1 mouse cellular context compared by ENCODE assay signal in genomic region chrX:134141986-134142385, GRCm38 (mm10).
TF ChIP-seq lines count a peak whose summit lies in the region.

No protein-coding gene starts in this region.

TF ChIP-seq in MEL, 35 proteins besides CTCF, POLR2A, EP300 and RAD21 (continued from another document):
- TF ChIP-seq ZMIZ1 (IDR thresholded peaks at IDR 0.05; ENCODE audit: low read depth, low read length), result no peak
- no peak for TF ChIP-seq POLR2AphosphoS5 (IDR thresholded peaks at IDR 0.05; ENCODE audit: borderline replicate concordance, low read depth, low read length)
- no peak; the same call in 1 of the 2 replicates for TF ChIP-seq MXI1 (IDR thresholded peaks at IDR 0.05; ENCODE audit: low read depth, low read length)
- peak; percentile 44; the same call in 1 of the 2 replicates for TF ChIP-seq BHLHE40 (IDR thresholded peaks at IDR 0.05; ENCODE audit: borderline replicate concordance, low read depth, low read length)
- TF ChIP-seq ZNF384 (IDR thresholded peaks at IDR 0.05; ENCODE audit: low read depth, low read length), result no peak
- TF ChIP-seq ETS1 (IDR thresholded peaks at IDR 0.05; ENCODE audit: low read depth, low read length), result peak; percentile 60
- TF ChIP-seq CHD2 (IDR thresholded peaks at IDR 0.05; ENCODE audit: low read length), result no peak
- TF ChIP-seq MAZ (IDR thresholded peaks at IDR 0.05; ENCODE audit: low read depth, low read length), result no peak
- TF ChIP-seq TCF12 (IDR thresholded peaks at IDR 0.05; ENCODE audit: low read depth, low read length), result peak; percentile 94
- no peak for TF ChIP-seq USF1 (IDR thresholded peaks at IDR 0.05; ENCODE audit: low read depth, low read length)
- peak; percentile 82; the same call in 1 of the 2 replicates for TF ChIP-seq MYC (IDR thresholded peaks at IDR 0.05; ENCODE audit: low read depth, low read length)
- TF ChIP-seq UBTF (IDR thresholded peaks at IDR 0.05; ENCODE audit: borderline replicate concordance, insufficient read depth, low read depth, low read length), result no peak
- TF ChIP-seq ELF1 (IDR thresholded peaks at IDR 0.05; ENCODE audit: low read depth, low read length), result no peak
- no peak for TF ChIP-seq KAT2A (conservative IDR thresholded peaks at IDR 0.05; ENCODE audit: low read depth, low read length)
- no peak for TF ChIP-seq USF2 (IDR thresholded peaks at IDR 0.05; ENCODE audit: borderline replicate concordance in 1 of 2, insufficient read depth in 1 of 2, low read depth in 1 of 2, low read length in 2 of 2)
